Mouse (Mus musculus) mouse trophoblast stem cell (cell line): ENCODE results near the gene B3galt4.
"Not testable (repeated sequence)": the region's sequence is repeated elsewhere in the genome, so short reads cannot be mapped to it uniquely, and the experiment has no call there.

Experiments used
- in situ Hi-C, 2 experiments: fragments of 300-500 bp; cut with MseI, MboI; formaldehyde crosslinking; loops; 2 replicates in 1 of 2; 3 replicates in 1 of 2; pipeline ENCODE4 v1.15.1; 2025

B3galt4 gene

DNA sequence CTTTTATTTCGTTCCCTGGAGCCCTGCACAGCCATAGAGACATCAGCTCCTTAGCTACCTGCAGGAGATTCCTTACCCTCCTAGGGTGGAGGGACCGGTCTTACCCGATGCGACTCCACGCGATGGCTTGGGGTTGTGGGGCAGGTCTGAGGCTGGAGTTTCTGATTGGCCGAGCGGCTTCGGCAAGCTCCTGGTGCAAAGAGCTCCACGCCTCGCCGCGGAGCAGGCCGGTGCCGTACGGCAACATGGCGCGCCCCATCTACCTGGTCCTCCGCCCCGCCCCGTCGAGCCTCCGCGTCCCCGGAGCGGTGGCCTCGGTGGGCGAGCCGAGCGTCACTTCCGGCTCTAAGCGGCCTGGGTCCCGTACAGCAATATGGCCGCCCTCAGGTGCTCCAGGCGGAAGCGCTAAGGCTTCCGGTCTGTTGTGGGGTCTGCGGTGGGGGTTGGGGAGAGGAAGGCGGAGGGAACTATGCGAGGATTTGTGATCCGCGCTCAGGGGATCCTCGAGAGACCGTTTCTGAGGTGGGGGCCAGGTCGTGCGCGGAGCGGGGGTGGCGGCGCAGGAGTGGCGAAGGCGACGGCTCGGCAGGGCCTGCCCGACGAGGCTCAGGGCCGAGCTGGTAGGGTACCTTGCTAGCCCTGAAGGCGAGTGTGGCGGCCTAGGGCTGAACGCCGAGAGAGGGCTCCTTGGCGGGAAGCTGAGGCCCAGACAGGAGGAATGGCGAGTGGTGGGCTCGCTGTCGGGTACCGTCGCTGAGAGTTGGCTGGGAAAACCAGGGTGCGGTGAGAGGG lies 42.0 kb downstream of the B3galt4 start, which contains the start of gene Daxx:
Daxx (plus strand) TSS at position 338 of the 792 bp plus-strand sequence.
- in situ Hi-C loops, result no loop called here

DNA sequence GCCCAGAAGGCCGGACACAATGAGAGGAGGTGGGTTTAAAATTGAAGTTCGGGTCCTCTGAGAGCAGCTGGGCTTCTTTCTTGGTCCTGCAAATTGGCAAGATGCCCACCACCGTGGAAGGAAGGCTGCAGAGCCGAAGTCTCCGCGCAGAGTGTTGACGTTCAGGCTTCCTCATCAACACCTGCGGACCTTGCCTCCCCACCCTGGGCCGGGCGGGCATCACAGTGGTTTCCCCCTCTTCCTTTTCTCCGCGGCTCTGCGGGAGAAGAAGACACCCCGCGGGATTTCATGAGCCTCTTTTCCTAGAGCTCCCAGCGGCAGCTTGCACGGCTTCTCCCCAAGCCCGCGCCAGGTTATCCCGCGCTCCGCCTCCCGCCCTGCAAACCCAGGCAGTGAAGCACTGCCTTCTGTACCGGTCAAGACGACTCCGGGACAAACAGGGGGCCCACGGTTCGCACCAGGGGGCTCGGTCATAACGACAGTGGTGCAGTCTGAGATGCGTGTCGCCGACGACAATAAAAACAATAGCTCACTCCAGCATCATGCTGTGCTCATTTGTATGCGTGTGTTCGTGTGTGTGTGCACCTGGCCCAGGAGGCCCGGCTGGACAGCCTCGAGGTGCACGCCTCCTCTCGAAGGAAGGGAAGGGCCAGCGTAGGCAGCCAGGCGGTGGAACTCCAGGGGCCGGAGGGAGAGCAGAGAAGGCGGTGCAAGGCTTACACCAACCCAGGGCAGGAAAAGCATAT lies 42.8 kb downstream of the B3galt4 start:
- in situ Hi-C loops, result no loop called here

DNA sequence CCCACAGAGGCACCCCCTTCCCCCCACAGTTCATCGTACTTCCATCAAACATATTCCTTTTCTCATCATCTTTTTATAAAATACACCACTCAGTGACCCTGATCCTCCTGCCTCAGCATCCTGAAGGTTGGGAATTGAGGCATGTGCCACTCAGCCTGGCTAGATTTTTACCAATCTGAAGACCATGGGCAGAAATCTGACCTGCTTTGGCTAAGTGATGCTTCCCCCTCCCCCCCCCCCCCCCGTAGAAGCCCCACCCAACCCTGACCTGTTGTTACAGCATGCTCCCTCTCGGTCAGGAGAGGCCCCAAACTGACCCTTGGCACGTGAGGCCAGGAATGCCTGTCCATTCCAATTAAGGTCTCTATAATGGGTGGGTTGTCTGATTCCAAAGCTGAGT lies 46.5 kb downstream of the B3galt4 start, which contains the start of gene Platr17:
Platr17 (plus strand) TSS at position 301 of the 400 bp plus-strand sequence.
- in situ Hi-C loops, result not testable (repeated sequence)

DNA sequence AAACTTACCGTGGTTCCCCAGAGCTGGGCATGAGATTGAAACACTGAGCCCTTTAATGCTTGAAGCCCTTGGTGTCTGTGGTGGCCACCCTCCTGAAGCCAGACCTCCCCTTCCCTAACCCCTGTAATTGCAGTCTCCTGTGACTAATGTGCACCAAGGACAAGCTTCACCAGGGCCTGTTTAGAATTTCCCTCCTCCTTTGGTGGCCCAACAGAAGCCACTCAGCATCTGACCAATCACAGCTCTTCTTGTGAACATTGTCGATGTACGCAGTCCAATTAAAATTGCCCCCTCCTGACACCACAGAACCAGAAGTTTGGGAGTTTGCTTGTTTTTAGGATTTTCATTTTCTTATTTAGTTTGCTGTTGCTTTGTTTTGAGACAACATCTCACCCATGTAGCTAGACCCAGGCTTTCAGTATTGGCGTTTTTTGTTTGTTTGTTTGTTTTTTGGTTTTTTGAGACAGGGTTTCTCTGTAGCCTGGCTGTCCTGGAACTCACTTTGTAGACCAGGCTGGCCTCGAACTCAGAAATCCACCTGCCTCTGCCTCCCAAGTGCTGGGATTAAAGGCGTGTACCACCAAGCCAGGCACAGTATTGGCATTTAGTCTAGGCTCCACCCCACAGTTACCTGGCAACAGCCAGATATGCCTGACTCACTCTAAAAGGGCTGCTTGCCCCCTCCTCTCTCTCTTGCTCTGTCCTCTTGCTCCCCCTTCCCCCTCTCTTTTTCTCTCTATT lies 47.2 kb downstream of the B3galt4 start:
- in situ Hi-C loops, result not testable (repeated sequence)

DNA sequence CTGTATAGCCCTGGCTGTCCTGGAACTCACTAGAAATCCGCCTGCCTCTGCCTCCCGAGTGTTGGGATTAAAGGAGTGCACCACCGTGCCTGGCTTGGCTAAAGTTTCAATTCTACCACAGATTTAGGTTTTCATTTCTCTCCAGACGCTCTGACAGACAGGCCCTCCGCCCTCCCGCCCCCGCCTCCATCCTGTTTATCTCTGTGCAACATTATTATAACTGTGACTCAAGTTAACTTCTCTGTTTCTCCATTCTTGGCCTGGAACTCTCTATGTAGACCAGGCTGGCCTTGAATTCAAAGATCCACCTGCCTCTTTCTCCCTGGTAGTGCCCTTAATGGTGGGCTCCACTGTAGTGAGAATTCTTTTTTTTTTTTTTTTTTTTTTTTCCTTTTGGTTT lies 48.8 kb downstream of the B3galt4 start:
- in situ Hi-C loops, result no loop called here

DNA sequence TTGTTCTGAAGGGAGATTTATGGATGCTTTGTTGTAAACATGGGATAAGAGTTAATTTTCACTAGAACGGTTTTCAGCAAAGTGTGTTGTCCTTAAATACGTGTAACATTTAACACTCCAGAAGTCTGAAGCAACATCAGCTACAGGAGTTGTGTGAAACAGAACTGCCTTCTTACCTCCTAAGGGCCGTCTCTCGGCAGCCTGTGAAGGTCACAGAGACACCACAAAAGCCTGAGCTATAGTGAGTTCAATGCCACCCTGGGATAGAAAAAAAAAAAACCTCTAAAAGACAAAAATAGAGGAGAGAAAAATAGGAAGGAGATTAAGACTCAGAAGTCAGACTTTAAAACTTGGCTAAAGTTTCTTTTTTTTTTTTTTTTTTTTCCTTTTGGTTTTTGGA lies 49.2 kb downstream of the B3galt4 start:
- in situ Hi-C loops, result no loop called here

DNA sequence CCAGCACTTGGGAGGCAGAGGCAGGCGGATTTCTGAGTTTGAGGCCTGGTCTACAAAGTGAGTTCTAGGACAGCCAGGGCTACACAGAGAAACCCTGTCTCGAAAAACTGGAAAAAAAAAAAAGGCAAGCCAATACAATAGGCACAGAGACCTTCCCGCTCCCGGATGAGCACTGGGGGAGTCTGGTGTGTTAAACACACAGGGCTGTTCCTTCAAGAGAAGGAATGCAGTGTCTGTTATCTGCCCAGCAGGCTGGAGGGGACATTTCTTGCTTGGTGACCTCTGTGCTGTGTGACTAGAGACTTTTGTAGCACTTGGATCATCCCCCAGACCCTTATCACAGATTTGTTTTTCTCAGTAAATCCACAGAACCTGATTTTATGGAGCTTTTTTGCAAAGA lies 49.6 kb downstream of the B3galt4 start:
- in situ Hi-C loops, result no loop called here

DNA sequence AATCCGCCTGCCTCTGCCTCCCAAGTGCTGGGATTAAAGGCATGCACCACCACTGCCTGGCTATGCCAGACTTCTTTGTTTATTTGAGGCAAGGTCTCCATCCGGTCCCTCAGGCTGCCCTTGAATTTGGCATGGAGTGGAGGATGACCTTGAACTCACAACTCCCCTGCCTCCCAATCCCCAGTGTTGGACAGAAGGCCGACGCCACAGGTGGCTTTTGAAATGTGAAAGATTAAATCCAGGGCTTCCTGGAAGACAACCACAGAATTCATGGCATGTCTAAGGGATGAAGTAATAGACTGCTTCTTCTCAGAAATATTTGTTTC lies 50.3 kb downstream of the B3galt4 start:
- in situ Hi-C loops, result no loop called here

DNA sequence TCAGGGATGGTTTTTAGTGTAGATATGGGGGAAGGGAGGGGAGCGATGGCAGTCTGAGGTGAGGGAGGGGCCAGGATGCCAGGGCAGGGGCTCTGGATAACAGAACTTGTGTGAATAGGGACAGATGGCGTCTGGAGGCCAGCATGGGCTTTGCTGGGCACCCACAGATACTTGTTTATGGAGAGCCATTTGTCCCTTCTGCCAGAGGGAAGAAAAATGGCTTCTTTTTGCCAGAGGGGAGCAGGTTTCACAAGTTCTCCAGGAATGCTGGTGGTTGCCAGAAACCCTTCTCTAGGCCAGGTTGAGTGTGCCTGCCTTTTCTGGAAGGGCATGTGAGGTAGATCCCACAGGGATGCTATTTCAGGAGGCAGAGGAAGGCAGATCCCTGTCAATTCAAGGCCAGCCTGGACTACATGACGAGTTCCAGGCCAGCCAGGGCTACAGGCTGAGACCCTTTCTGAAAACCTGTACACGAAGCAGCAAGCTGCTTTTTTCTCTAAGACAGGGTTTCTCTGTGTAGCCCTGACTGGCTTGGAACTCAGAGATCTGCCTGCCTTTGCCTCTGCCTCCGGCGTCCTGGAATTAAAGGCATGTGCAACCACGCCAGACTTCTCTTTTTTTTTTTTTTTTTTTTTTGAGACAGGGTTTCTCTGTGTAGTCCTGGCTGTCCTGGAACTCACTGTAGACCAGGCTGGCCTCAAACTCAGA lies 50.9 kb downstream of the B3galt4 start:
- in situ Hi-C loops, result no loop called here
